Mouse (Mus musculus): ENCODE data around the gene 1700037H04Rik.

GRCm38 (mm10) chr2:131139287-131139686 lies 20.6 kb downstream of the 1700037H04Rik start:
- TF ChIP-seq POLR2A (IDR thresholded peaks at IDR 0.05; ENCODE audit: insufficient read depth, low read depth, low read length) (no peak), CTCF (IDR thresholded peaks at IDR 0.05; ENCODE audit: insufficient read depth, low read depth, low read length) (no peak)
